Mouse (Mus musculus) ZHBTc4 (cell line): Measurements from ENCODE around the gene Klhl31.

Source experiments
- DNase-seq: peaks from one replicate; pipeline ENCODE4 v3.0.0-alpha.2; 2011; ENCODE audit warnings: low read depth, low spot score

Klhl31 gene

GRCm38 (mm10) chr9:77623318-77624050 is 12.8 kb upstream of the Klhl31 start:
- DNase-seq: no peak

- DNase-seq: no peak
Measured at GRCm38 (mm10) chr9:77624171-77624570, 12.1 kb upstream of the Klhl31 start.

- no peak for DNase-seq
Measured at GRCm38 (mm10) chr9:77628676-77629075, 7.6 kb upstream of the Klhl31 start.

- DNase-seq: no peak
Measured at GRCm38 (mm10) chr9:77629708-77630107, 6.6 kb upstream of the Klhl31 start.

GRCm38 (mm10) chr9:77630764-77631163 is 5.5 kb upstream of the Klhl31 start:
- no peak for DNase-seq

- DNase-seq: no peak
Measured at GRCm38 (mm10) chr9:77632432-77632831, 3.9 kb upstream of the Klhl31 start.

- DNase-seq: no peak
Measured at GRCm38 (mm10) chr9:77636003-77636402, 297 bp upstream of the Klhl31 start.

- no peak for DNase-seq
Measured at GRCm38 (mm10) chr9:77637357-77637756, 1.1 kb downstream of the Klhl31 start.

- DNase-seq: no peak
Measured at GRCm38 (mm10) chr9:77645176-77645575, 8.9 kb downstream of the Klhl31 start.

GRCm38 (mm10) chr9:77651847-77652246 is 15.5 kb downstream of the Klhl31 start:
- no peak for DNase-seq

GRCm38 (mm10) chr9:77653907-77654306 is 17.6 kb downstream of the Klhl31 start:
- DNase-seq: no peak

- DNase-seq: peak; percentile 54
Measured at GRCm38 (mm10) chr9:77655181-77655934, 19.1 kb downstream of the Klhl31 start.

GRCm38 (mm10) chr9:77655935-77656288 is 19.6 kb downstream of the Klhl31 start:
- DNase-seq: peak; percentile 82

- no peak for DNase-seq
Measured at GRCm38 (mm10) chr9:77662917-77663316, 26.6 kb downstream of the Klhl31 start.

- DNase-seq: no peak
Measured at GRCm38 (mm10) chr9:77670095-77670494, 33.8 kb downstream of the Klhl31 start.

- DNase-seq: no peak
Measured at GRCm38 (mm10) chr9:77671004-77671403, 34.7 kb downstream of the Klhl31 start.

- DNase-seq: no peak
Measured at GRCm38 (mm10) chr9:77673218-77673617, 36.9 kb downstream of the Klhl31 start.

GRCm38 (mm10) chr9:77673986-77674385 is 37.7 kb downstream of the Klhl31 start:
- no peak for DNase-seq

GRCm38 (mm10) chr9:77684938-77685337 is 48.6 kb downstream of the Klhl31 start:
- DNase-seq: no peak

- DNase-seq: no peak
Measured at GRCm38 (mm10) chr9:77685825-77686500, 49.7 kb downstream of the Klhl31 start.

GRCm38 (mm10) chr9:77692707-77693106 is 56.4 kb downstream of the Klhl31 start:
- no peak for DNase-seq

GRCm38 (mm10) chr9:77693405-77693804 is 57.1 kb downstream of the Klhl31 start:
- DNase-seq: no peak

GRCm38 (mm10) chr9:77695586-77695985 is 59.3 kb downstream of the Klhl31 start:
- no peak for DNase-seq
